Mouse (Mus musculus): ENCODE data around the gene Myo18b. TPM values are rescaled to one million over a fixed set of nuclear protein-coding genes. Genes with fewer than 3 reads are reported as not detected.
A peak's percentile ranks its signal among the peaks of the same experiment; 100 is the strongest.

Myo18b gene
- total RNA-seq, 2 experiments from 2014 or later, result 327 to 359 TPM

DNA sequence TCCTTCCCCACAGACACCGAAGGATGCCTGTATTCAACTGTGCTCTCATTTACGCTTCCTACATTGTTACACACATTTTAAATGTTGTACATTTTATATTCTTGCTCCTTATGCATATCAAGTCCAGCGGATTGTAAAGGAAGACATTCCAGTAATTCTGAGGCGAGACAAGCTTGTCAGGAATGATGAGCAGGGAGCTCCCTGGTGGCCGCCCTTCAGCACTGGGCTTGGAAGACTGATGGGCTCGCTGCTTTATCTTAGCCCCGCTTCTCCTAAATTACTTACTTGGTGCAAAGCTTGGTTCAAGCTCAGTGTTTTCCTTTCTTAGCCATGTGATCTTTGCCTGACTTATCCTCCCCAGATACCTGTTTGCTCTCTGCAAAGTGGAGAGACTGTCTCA is 223.7 kb downstream of the Myo18b start:
- no peak for DNase-seq

DNA sequence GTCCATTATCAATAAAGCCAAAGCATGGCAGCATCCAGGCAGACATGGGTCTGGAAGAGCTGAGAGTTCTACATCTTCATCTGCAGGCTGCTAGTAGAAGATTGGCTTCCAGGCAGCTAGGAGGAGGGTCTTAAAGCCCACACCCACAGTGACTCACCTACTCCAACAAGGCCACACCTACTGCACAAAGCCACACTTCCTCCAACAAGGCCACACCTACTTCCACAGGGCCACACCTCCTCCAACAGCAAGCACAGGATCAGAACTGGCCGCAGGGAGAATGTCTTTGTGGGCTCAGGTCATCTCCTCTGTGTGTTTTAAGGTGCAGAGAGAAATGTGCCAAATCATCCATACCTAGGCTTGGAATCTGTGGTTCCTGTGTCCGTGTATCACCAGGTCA is 224.2 kb downstream of the Myo18b start:
- no peak for DNase-seq

DNA sequence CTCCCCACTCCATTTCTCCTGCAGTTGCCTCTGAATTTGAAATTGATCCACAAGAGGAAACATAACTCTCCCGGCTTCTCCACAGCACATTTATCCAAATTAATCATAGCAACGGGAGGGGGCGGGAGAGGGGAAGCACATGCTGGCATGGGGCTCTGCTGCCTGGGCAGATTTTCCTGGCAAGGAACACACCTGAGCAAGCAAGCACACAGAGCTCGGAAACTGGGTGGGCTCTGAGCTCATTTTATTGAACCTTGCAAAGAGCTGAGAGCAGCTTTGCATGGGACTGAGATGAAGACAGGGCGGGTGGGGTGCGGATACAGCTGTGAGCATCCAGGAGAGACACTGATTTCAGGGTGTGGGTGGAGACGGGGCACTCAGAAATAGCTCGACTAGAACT is 229.0 kb downstream of the Myo18b start:
- DNase-seq, result no peak

DNA sequence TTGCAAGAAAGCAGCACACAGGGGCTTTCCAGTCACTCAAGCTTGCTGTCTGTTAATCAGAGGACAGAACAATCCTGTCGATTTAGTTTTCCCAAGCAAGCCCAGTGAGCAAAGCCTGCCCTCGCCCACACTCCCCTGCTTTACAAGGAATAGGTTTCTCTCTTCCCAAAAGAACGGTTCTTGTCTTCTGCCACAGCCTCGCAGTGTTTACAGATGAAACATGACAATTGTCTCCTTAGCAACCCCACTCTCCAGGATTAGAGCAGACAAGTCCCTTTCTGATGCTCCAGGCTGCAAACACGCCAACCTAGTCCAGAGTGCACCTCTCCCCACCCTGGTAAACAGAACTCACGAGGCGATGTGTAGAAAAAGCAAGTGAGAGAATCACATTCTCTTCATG is 230.5 kb downstream of the Myo18b start:
- no peak for DNase-seq

DNA sequence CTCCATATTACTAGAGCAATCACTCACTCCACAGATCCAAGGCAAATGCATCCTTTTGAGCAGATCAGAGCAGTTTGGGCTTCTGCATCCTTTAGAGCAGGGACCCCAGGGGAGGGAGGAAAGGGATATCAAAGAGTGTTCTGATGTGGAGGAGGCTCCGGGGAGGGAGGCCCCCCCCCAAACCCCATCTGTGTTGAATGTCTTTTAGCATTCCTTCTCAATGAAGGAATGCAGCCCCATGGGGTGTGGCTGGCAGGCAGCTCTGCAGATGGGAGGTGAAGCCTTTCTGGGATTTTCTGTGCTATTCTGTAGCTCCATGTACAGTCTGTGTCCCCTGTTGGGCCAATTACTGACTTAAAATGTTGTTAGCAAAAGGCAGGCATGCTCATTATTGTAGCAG is 232.5 kb downstream of the Myo18b start:
- DNase-seq, result peak; percentile 20

DNA sequence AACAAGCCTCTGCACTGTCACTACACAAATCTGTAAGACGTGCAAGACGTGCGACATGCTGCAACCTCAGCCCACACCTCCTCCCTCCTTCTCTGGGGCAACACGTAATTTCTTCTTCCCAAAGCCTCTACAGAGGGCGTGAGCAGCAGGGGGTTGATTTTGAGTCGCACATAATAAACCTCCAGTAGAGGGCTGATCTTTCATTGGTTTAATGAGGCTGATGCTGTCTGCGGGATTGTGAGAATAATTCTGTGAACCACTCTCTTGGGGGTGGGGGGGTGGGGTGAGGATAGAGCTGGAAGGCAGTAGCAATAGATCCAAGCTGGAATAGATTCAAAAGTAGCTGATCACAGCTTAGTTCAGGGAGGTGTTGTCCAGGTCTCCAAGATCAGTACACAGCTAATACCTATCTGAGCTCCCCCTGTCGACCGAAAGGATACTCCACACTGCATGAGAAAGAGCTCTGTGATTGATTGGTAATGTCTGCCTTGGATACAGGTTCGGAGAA is 235.2 kb downstream of the Myo18b start:
- no peak for DNase-seq

DNA sequence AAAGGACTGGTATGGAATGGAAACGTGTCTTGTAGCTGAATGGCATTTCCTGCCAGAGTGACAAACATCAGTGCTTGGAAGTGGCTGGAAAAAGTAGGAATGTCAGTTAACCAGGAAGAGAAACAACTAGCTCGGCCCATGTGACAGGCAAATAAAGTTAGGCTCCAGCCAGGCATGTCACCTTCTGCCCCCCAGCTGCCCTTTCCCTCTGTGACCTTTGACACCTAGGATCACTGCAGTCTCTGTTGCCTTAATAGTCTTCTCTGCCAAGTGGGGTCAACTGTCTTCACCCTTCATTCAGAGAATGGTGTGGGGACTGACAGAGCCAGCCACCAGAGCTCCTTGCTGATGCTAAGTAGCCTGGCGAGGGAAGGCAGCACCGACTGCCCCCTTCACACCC is 236.9 kb downstream of the Myo18b start:
- no peak for DNase-seq

DNA sequence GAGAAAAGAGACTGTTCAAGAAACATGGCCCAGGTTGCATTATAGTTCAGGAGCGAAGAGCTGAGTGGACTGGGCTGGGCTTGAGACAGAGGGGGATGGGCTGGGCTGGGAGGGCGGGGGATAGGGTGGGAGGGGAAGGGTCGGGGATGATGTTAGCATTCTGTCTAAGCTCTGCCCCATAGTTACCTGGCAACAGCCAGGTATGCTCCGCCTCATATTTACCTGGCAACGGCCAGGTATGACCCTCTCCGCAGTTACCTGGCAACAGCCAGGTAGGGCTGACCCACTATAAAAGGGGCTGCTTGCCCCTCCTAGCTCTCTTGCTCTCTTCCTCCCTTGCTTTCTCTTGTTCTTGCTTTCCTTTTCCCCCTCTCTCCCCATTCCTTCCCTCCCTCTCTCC is 239.4 kb downstream of the Myo18b start:
- no peak for DNase-seq

DNA sequence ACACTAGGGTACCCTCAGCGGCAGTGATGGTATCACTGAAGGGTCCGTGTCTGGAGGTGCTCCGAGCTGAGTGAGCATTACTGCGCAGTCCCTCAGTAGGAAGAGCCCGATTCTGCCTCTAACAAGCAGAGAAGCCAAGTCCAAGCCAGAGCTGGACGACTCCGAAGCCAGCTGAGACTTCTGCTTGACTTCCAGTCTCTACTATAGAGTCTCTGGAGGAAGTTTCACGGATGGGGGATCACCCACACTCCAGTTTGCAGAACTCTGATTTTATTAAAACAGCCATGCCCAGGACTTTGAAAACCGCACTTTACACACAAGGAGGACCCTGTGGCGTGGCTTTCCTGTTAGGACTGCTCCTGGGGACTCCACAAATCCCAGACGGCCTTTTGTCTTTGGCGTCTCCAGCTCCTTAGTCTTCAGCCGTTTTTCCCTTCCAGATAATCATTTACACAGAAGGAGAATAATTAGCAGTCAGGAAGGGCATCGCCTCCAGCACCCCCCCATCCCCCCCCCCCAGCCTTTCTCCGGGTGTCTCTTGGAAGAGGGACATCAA is 240.1 kb downstream of the Myo18b start:
- no peak for DNase-seq

DNA sequence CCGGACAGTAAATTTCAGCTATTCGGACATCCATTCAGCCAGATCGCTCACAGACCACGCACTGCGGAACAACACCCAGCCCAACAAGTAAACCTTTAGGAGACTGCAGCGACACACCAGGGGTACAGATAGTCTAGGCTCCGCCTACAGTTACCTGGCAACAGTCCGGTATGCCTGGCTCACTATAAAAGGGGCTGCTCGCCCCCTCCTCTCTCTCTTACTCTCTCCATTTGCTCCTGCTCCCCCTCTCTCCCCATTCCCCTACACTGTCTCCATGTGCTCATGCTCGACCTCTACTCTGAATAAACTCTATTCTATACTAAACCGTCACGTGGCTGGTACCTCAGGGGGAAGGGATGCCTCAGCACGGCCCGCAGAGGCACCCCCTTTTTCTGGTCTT is 240.6 kb downstream of the Myo18b start:
- no peak for DNase-seq

DNA sequence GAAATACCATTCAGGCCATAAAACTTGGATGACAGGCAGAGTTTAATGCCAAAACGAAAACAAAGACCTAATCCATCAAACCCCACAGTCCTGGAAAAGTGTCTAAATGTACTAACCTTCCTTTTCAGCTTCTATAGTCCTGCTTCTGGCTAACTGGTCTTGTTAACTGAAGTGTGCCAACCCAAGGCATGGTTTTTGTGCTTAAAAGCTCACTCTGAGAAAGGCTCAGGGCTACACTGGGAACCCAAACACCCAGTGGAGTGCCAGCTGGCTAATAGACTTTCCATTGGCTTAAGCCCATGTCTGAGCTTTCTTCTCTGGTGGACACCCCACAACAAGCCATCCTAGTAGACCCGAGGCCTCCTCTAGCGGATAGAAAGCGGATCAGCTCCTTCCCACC is 244.1 kb downstream of the Myo18b start:
- no peak for DNase-seq

DNA sequence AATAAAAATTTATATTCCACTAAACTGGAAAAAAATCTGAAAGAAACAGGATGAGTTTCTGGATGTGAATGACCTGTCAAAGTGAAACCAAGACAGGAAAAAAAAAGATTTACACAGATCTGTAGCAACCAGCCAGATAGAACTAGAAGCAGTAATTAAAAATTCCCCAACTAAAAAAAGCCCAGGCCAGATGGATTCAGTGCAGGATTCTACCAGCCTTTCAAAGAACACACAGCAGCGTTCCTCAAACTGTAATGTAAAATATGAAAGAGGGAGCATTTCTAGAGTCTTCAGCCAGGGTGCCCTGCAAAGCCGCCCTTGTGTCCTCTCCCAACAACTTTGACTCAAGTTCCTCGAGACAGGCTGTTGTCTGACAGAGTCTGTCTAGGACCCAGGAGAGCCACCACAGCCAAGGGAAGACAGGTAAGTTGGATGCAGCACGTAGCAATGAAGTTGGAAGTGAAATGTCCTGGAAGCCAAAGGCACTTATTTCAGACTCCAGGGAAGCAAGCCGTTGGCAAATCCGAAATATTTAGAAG is 246.9 kb downstream of the Myo18b start:
- DNase-seq, result no peak

DNA sequence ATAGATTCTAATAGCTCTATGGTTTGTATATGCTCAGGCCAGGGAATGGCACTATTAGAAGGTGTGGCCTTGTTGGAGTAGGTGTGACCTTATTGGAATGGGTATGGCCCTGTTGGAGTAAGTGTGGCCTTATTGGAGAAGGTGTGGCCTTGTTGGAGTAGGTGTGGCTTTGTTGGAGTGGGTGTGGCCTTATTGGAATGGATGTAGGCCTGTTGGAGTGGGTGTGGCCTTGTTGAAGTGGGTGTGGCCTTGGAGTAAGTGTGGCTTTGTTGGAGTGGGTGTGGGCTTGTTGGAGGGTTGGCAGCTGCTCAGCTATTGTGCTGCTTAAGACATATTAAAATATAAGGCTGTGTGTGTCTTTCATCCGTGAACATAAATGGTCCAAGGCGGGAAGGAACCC is 249.3 kb downstream of the Myo18b start:
- no peak for DNase-seq

DNA sequence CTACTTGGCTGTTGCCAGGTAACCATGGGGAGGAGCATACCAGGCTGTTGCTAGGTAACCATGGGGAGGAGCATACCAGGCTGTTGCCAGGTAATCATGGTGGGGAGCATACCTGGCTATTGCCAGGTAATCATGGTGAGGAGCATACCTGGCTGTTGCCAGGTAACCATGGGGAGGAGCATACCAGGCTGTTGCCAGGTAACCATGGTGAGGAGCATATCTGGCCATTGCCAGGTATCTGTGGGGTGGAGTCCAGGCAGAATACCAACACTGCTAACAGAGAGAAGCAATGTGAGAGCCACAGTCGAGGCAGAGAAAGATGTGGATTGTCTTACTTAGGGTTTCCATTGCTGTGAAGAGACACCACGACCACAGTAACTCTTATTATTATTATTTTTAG is 250.6 kb downstream of the Myo18b start:
- no peak for DNase-seq

DNA sequence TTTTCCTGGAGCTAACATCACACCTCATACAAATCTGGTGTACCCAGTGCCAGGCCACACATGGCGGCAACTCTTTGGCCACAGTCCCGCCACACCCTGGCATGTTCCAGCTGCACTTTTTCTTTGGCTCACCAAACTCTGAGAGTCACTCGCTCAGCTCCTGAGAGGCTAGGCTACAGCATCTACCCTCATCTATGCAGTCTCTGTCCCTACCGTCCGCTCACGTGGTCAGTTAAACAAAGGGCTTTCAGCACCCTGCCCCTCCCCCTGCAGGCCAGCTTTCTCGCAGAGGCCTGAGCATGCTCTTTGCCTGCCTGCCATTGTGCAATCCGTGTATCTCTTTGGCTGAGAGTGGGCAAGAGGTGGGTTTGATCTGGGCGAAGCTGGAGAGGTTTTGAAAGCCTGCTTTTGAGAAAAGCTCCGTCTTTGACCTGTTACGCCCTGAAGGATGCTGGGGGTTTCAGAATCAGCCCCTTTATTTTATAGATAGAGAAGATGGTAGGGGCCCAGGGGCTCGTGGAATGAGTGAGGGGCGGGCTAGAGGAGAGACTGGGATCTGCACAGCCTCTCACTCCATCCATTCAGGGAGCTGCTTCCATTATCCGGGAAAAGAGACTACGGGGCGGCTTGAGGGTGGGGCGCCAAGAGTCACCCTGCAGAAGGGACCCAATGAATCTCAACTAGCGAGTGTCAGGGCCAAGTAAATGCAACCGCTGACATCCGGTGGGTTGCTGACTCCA is 252.5 kb downstream of the Myo18b start:
- no peak for DNase-seq

DNA sequence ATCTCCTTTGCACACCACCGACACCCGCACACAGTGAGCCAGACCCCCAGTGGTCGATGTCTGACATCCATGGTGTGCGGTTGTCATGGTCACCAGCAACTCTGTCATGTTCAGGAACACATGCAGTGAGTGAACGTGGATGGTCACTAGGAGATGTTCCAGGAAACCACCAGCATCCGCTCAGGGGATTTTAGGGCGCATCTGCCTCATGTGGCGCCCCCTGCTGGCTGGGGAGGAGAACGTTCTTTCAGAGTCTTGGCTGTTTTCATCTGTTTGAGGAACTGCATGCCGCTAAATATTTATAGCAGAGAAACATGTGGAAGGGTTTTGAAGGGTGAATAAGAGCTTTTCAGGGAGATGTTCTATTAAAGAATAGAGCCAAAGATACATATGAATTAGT is 253.4 kb downstream of the Myo18b start:
- peak; percentile 20 for DNase-seq

DNA sequence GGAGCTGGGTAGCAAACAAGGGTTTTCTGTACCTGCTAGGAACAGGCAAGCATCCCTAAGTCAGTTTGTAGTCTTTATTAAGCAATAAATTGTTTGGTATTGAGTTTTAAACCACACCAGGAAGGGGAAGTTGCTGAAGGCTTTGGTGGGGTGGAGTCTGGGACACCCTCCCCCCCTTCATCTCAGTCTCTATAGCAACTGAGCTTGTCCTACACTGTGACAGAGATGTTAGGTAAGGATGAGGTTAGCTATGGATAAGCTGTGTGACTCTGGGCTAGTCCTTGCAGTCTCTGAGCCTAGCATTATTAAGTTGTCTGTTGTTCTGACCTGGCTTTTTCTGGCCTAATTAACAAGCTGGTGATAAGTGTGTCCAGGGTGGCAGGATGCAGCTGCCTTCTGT is 254.4 kb downstream of the Myo18b start:
- DNase-seq, result no peak

DNA sequence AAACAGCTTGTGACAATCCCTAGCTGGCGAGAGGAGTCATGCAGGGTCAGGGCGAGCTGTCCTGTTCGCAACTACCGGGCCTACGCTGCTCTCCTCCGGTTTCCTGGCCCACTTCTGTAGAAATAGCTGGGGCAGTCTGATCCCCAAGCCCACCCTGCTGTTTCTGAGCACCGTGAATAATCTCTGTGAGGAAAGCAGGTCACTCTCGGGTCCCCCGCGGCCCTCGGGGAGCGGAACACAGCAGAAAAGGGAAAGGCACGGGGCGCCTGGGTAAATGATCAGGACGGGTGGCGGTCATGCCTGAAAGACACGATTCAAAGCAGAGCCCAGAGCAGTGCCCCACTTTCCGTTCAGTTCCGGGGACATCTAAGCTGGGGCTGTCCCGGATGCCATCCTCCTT is 255.0 kb downstream of the Myo18b start:
- no peak for DNase-seq

DNA sequence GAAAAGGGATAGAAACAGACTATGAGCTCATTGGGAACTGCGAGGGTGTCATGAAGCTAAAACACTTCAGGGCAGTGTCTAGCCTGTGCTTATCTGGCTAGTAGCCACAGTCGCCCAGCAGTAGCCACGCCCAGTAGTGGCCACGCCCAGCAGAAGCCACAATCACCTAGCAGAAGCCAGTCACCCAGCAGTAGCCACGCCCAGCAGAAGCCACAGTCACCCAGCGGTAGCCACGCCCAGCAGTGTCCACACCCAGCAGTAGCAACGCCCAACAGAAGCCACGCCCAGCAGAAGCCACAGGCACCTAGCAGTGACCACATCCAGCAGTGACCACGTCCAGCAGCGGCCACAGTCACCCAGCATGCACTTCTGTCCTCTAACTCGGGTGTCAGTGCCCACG is 255.5 kb downstream of the Myo18b start:
- no peak for DNase-seq

Other genes with a start within 250 kb of the Myo18b start
- 1 to 10 TPM; 3.9 to 4.9 TPM for gene Grk3, start 119.4 kb upstream of the Myo18b start, total RNA-seq (2021)
- not detected for gene Crybb2, start 173.8 kb upstream of the Myo18b start, total RNA-seq (2021)
- gene Crybb3, start 185.2 kb upstream of the Myo18b start, total RNA-seq (2021), result 1 to 10 TPM in 1 of 2 experiments, under 1 TPM in 1; 0.68 to 2.0 TPM

Measured in gastrocnemius, postnatal 10 days (tissue).